Mouse (Mus musculus) heart, postnatal 0 days (tissue): ENCODE data around the gene Cass4.
A peak's percentile ranks its signal among the peaks of the same experiment; 100 is the strongest.

Experiments used
- CTCF ChIP-seq: IDR thresholded peaks from 2 replicates; pipeline ENCODE4 v1.5.1; 2016; ENCODE audit warnings: antibody characterized with exemption, control low read depth, low read depth
- EP300 ChIP-seq: IDR thresholded peaks from 2 replicates; pipeline ENCODE4 v1.6.1; 2016; ENCODE audit warnings: antibody characterized with exemption, low read depth

- TF ChIP-seq CTCF, result peak; percentile 45
- no peak for TF ChIP-seq EP300
Measured at GRCm38 (mm10) chr2:172474970-172475369, 81.4 kb downstream of the Cass4 start.
